Mouse (Mus musculus): ENCODE measurements around the gene Musk. TPM values are rescaled to one million over a fixed set of nuclear protein-coding genes. Genes with fewer than 3 reads are reported as not detected.
"Not testable (repeated sequence)": the region's sequence is repeated elsewhere in the genome, so short reads cannot be mapped to it uniquely, and the experiment has no call there.

The Musk gene
- 5.9 and 9.3 TPM in 2 replicates for polyA plus RNA-seq (2015; fragmentation: Nextera tagmentation; extraction: Ambion mirVana)

GRCm38 (mm10) chr4:58285687-58286086 is at the start of gene Musk:
TSS of gene Musk (plus strand) at chr4:58285960.
- Histone ChIP-seq H3K9me3 (replicated peaks) (no peaks in the 10 kb centered on the region), H3K27me3 (no peaks in the 10 kb centered on the region), H3K9ac (no peak within 1 kb of the TSS), H3K4me3 (replicated peaks) (peak within 1 kb of the TSS; percentile 18), H3K36me3 (no peaks in the 10 kb centered on the region), H3K27ac (replicated peaks) (peak within 1 kb of the TSS; percentile 25; the same call in 1 of the 2 replicates), H3K4me2 (replicated peaks) (peak within 1 kb of the TSS; percentile 26), H3K4me1 (peaks cover 5% of the 10 kb centered on the region; the same call in 1 of the 2 replicates)
- 63% methylated on average over 11 of the region's 11 CpGs for WGBS
- no peak for ATAC-seq (ENCODE audit: insufficient number of reproducible peaks, low FRiP score, low TSS enrichment, low read depth)

GRCm38 (mm10) chr4:58240416-58240815 is 45.3 kb upstream of the Musk start:
- no peak for ATAC-seq (ENCODE audit: insufficient number of reproducible peaks, low FRiP score, low TSS enrichment, low read depth)
- no peak overlapping the region for H3K4me3 ChIP-seq (replicated peaks)
- H3K9me3 ChIP-seq (replicated peaks): 0 out of 2 replicates have a peak, but pooled peaks cover 3% of the 10 kb centered on the region
- 50% methylated on average over 7 of the region's 7 CpGs for WGBS
- no peak overlapping the region for H3K9ac ChIP-seq
- 0 out of 2 replicates have a peak overlapping the region, but pooled peaks have one; percentile 28 for H3K27ac ChIP-seq (replicated peaks)
- H3K4me1 ChIP-seq: no peaks in the 10 kb centered on the region
- no peaks in the 10 kb centered on the region for H3K36me3 ChIP-seq
- H3K4me2 ChIP-seq (replicated peaks): no peak overlapping the region
- no peaks in the 10 kb centered on the region for H3K27me3 ChIP-seq

- WGBS: 80% methylated on average over 1 of the region's 1 CpGs
- Histone ChIP-seq H3K4me3 (replicated peaks) (no peak overlapping the region), H3K27me3 (no peaks in the 10 kb centered on the region), H3K4me1 (no peaks in the 10 kb centered on the region), H3K4me2 (replicated peaks) (no peak overlapping the region), H3K36me3 (no peaks in the 10 kb centered on the region), H3K27ac (replicated peaks) (no peak overlapping the region), H3K9me3 (replicated peaks) (no peaks in the 10 kb centered on the region), H3K9ac (no peak overlapping the region)
- no peak for ATAC-seq (ENCODE audit: insufficient number of reproducible peaks, low FRiP score, low TSS enrichment, low read depth)
Measured at GRCm38 (mm10) chr4:58245544-58245943, 40.2 kb upstream of the Musk start.

GRCm38 (mm10) chr4:58252381-58252780 is 33.4 kb upstream of the Musk start:
- Histone ChIP-seq H3K27me3 (no peaks in the 10 kb centered on the region), H3K36me3 (no peaks in the 10 kb centered on the region), H3K4me3 (replicated peaks) (no peak overlapping the region), H3K4me2 (replicated peaks) (no peak overlapping the region), H3K4me1 (no peaks in the 10 kb centered on the region), H3K9ac (no peak overlapping the region), H3K27ac (replicated peaks) (no peak overlapping the region), H3K9me3 (replicated peaks) (no peaks in the 10 kb centered on the region)
- WGBS: 90% methylated on average over 3 of the region's 3 CpGs
- no peak for ATAC-seq (ENCODE audit: insufficient number of reproducible peaks, low FRiP score, low TSS enrichment, low read depth)

GRCm38 (mm10) chr4:58253410-58253809 is 32.4 kb upstream of the Musk start:
- H3K9ac ChIP-seq: no peak overlapping the region
- 27% methylated on average over 5 of the region's 5 CpGs for whole genome bisulfite sequencing
- no peaks in the 10 kb centered on the region for H3K9me3 ChIP-seq (replicated peaks)
- no peak overlapping the region for H3K27ac ChIP-seq (replicated peaks)
- no peak overlapping the region for H3K4me3 ChIP-seq (replicated peaks)
- no peaks in the 10 kb centered on the region for H3K27me3 ChIP-seq
- ATAC-seq (ENCODE audit: insufficient number of reproducible peaks, low FRiP score, low TSS enrichment, low read depth): no peak
- H3K4me2 ChIP-seq (replicated peaks): no peak overlapping the region
- H3K36me3 ChIP-seq: no peaks in the 10 kb centered on the region
- no peaks in the 10 kb centered on the region for H3K4me1 ChIP-seq

GRCm38 (mm10) chr4:58260767-58261166 is 25.0 kb upstream of the Musk start:
- not testable (repeated sequence) for H3K4me2 ChIP-seq (replicated peaks); H3K36me3 ChIP-seq; H3K4me3 ChIP-seq (replicated peaks); H3K9me3 ChIP-seq (replicated peaks); H3K27ac ChIP-seq (replicated peaks); H3K9ac ChIP-seq; H3K27me3 ChIP-seq; H3K4me1 ChIP-seq; ATAC-seq (ENCODE audit: insufficient number of reproducible peaks, low FRiP score, low TSS enrichment, low read depth)
- 93% methylated on average over 21 of the region's 21 CpGs for WGBS

- ATAC-seq (ENCODE audit: insufficient number of reproducible peaks, low FRiP score, low TSS enrichment, low read depth): no peak
- Histone ChIP-seq H3K9me3 (replicated peaks) (no peaks in the 10 kb centered on the region), H3K27ac (replicated peaks) (no peak overlapping the region), H3K27me3 (no peaks in the 10 kb centered on the region), H3K4me2 (replicated peaks) (no peak overlapping the region), H3K4me1 (no peaks in the 10 kb centered on the region), H3K9ac (no peak overlapping the region), H3K36me3 (no peaks in the 10 kb centered on the region), H3K4me3 (replicated peaks) (no peak overlapping the region)
- 37% methylated on average over 7 of the region's 7 CpGs for WGBS
Measured at GRCm38 (mm10) chr4:58266294-58266693, 19.5 kb upstream of the Musk start.

- 76% methylated on average over 4 of the region's 4 CpGs for WGBS
- Histone ChIP-seq H3K27me3 (no peaks in the 10 kb centered on the region), H3K4me2 (replicated peaks) (no peak overlapping the region), H3K27ac (replicated peaks) (no peak overlapping the region), H3K36me3 (no peaks in the 10 kb centered on the region), H3K4me3 (replicated peaks) (no peak overlapping the region), H3K4me1 (peaks cover 14% of the 10 kb centered on the region; the same call in 1 of the 2 replicates), H3K9ac (no peak overlapping the region), H3K9me3 (replicated peaks) (no peaks in the 10 kb centered on the region)
- no peak for ATAC-seq (ENCODE audit: insufficient number of reproducible peaks, low FRiP score, low TSS enrichment, low read depth)
Measured at GRCm38 (mm10) chr4:58268897-58269542, 16.7 kb upstream of the Musk start.

- 90% methylated on average over 2 of the region's 2 CpGs for WGBS
- Histone ChIP-seq H3K27ac (replicated peaks) (no peak overlapping the region), H3K9me3 (replicated peaks) (no peaks in the 10 kb centered on the region), H3K9ac (no peak overlapping the region), H3K4me2 (replicated peaks) (no peak overlapping the region), H3K4me3 (replicated peaks) (no peak overlapping the region), H3K4me1 (peaks cover 14% of the 10 kb centered on the region; the same call in 1 of the 2 replicates), H3K27me3 (no peaks in the 10 kb centered on the region), H3K36me3 (no peaks in the 10 kb centered on the region)
- ATAC-seq (ENCODE audit: insufficient number of reproducible peaks, low FRiP score, low TSS enrichment, low read depth): no peak
Measured at GRCm38 (mm10) chr4:58269961-58270360, 15.8 kb upstream of the Musk start.

GRCm38 (mm10) chr4:58270956-58271355 is 14.8 kb upstream of the Musk start:
- no peak overlapping the region for H3K4me3 ChIP-seq (replicated peaks)
- no peak for ATAC-seq (ENCODE audit: insufficient number of reproducible peaks, low FRiP score, low TSS enrichment, low read depth)
- no peak overlapping the region for H3K4me2 ChIP-seq (replicated peaks)
- no peak overlapping the region for H3K9ac ChIP-seq
- H3K9me3 ChIP-seq (replicated peaks): no peaks in the 10 kb centered on the region
- WGBS: 93% methylated on average over 1 of the region's 1 CpGs
- no peaks in the 10 kb centered on the region for H3K36me3 ChIP-seq
- no peak overlapping the region for H3K27ac ChIP-seq (replicated peaks)
- peaks cover 14% of the 10 kb centered on the region; the same call in 1 of the 2 replicates for H3K4me1 ChIP-seq
- H3K27me3 ChIP-seq: no peaks in the 10 kb centered on the region

GRCm38 (mm10) chr4:58271504-58272162 is 14.1 kb upstream of the Musk start:
- ATAC-seq (ENCODE audit: insufficient number of reproducible peaks, low FRiP score, low TSS enrichment, low read depth): no peak
- no peak overlapping the region for H3K9ac ChIP-seq
- no peak overlapping the region; the same call in 1 of the 2 replicates for H3K4me2 ChIP-seq (replicated peaks)
- H3K9me3 ChIP-seq (replicated peaks): no peaks in the 10 kb centered on the region
- no peaks in the 10 kb centered on the region for H3K36me3 ChIP-seq
- H3K27me3 ChIP-seq: no peaks in the 10 kb centered on the region
- no peak overlapping the region for H3K4me3 ChIP-seq (replicated peaks)
- H3K4me1 ChIP-seq: peaks cover 14% of the 10 kb centered on the region; the same call in 1 of the 2 replicates
- 28% methylated on average over 10 of the region's 10 CpGs for WGBS
- H3K27ac ChIP-seq (replicated peaks): peak overlapping the region; percentile 40

All from embryonic facial prominence, embryonic 15.5 days (tissue).